Mouse (Mus musculus) macrophage (primary cell): ENCODE data around the gene Mrm1. TPM values are rescaled to one million over a fixed set of nuclear protein-coding genes. Genes with fewer than 3 reads are reported as not detected.

ENCODE experiments used
- H3K27ac ChIP-seq: fragments of 350-480 bp; formaldehyde crosslinking; 2 replicates; pipeline ENCODE4 v1.9.0; 2021
- H3K36me3 ChIP-seq: fragments of 350-480 bp; formaldehyde crosslinking; 2 replicates; pipeline ENCODE4 v1.9.0; 2021; ENCODE audit errors: inconsistent target
- H3K4me3 ChIP-seq: fragments of 350-480 bp; formaldehyde crosslinking; 2 replicates; pipeline ENCODE4 v1.9.0; 2021; ENCODE audit errors: inconsistent target
- H3K79me2 ChIP-seq: fragments of 350-480 bp; formaldehyde crosslinking; 2 replicates; pipeline ENCODE4 v1.9.0; 2021; ENCODE audit errors: inconsistent target
- WGBS: methylation state at CpG from one replicate; pipeline ENCODE4 v1.1.7; 2026; ENCODE audit warnings: inconsistent platforms; ENCODE audit not compliant: missing documents; 5-methylcytosine and 5-hydroxymethylcytosine counted together
- polyA plus RNA-seq: library from polyadenylated mRNA; stranded (reverse); fragments of 250-400 nt; gene quantifications from 3 replicates; pipeline ENCODE4 v1.2.4, GENCODE M21; 2018; ENCODE audit warnings: inconsistent platforms

The Mrm1 gene
- polyA plus RNA-seq, 1 experiment from 2014 or later: 5.6 TPM

- Histone ChIP-seq H3K27ac (no peak overlapping the region), H3K36me3 (peaks cover 13% of the 10 kb centered on the region; the same call in 1 of the 2 replicates), H3K79me2 (peaks cover 14% of the 10 kb centered on the region; the same call in 1 of the 2 replicates), H3K4me3 (no peak overlapping the region)
- WGBS: 90% methylated on average over 10 of the region's 10 CpGs
These were observed 6.0 kb upstream of the Mrm1 start for GRCm38 (mm10) chr11:84825261-84825807.

GRCm38 (mm10) chr11:84823484-84823897 lies 4.2 kb upstream of the Mrm1 start:
- H3K4me3 ChIP-seq: no peak overlapping the region
- 75% methylated on average over 10 of the region's 10 CpGs for WGBS

GRCm38 (mm10) chr11:84822487-84822886 lies 3.2 kb upstream of the Mrm1 start:
- Histone ChIP-seq H3K36me3 (peaks cover 13% of the 10 kb centered on the region; the same call in 1 of the 2 replicates), H3K4me3 (no peak overlapping the region), H3K27ac (no peak overlapping the region), H3K79me2 (peaks cover 5% of the 10 kb centered on the region; the same call in 1 of the 2 replicates)
- WGBS: 92% methylated on average over 5 of the region's 5 CpGs

More at GRCm38 (mm10) chr11:84823484-84823897, 4.2 kb upstream of the Mrm1 start:
- no peak overlapping the region for H3K27ac ChIP-seq
- peaks cover 13% of the 10 kb centered on the region; the same call in 1 of the 2 replicates for H3K36me3 ChIP-seq
- peaks cover 14% of the 10 kb centered on the region; the same call in 1 of the 2 replicates for H3K79me2 ChIP-seq

- 93% methylated on average over 9 of the region's 9 CpGs for WGBS
- H3K36me3 ChIP-seq: peaks cover 13% of the 10 kb centered on the region; the same call in 1 of the 2 replicates
These were observed 1.9 kb upstream of the Mrm1 start for GRCm38 (mm10) chr11:84821131-84821770.

GRCm38 (mm10) chr11:84818085-84818960 lies 992 bp downstream of the Mrm1 start:
- under 1% methylated on average over 39 of the region's 39 CpGs for WGBS
- H3K36me3 ChIP-seq: no peaks in the 10 kb centered on the region; the same call in 1 of the 2 replicates

More at GRCm38 (mm10) chr11:84821131-84821770, 1.9 kb upstream of the Mrm1 start:
- Histone ChIP-seq H3K79me2 (no peaks in the 10 kb centered on the region; the same call in 1 of the 2 replicates), H3K4me3 (no peak overlapping the region), H3K27ac (no peak overlapping the region)

GRCm38 (mm10) chr11:84817362-84817761 lies 2.0 kb downstream of the Mrm1 start:
- Histone ChIP-seq H3K27ac (no peak overlapping the region), H3K36me3 (peaks cover 4% of the 10 kb centered on the region; the same call in 1 of the 2 replicates), H3K79me2 (no peaks in the 10 kb centered on the region), H3K4me3 (no peak overlapping the region)
- WGBS: 92% methylated on average over 6 of the region's 6 CpGs

More at GRCm38 (mm10) chr11:84818085-84818960, 992 bp downstream of the Mrm1 start:
- peak overlapping the region; percentile 57 for H3K27ac ChIP-seq
- no peaks in the 10 kb centered on the region for H3K79me2 ChIP-seq
- peak overlapping the region; percentile 78 for H3K4me3 ChIP-seq

- H3K27ac ChIP-seq: no peak overlapping the region
- WGBS: 57% methylated on average over 13 of the region's 13 CpGs
These were observed 5.4 kb downstream of the Mrm1 start for GRCm38 (mm10) chr11:84813724-84814510.

GRCm38 (mm10) chr11:84804373-84804772 lies 14.9 kb downstream of the Mrm1 start:
- H3K36me3 ChIP-seq: no peaks in the 10 kb centered on the region
- no peaks in the 10 kb centered on the region for H3K79me2 ChIP-seq
- no peak overlapping the region for H3K4me3 ChIP-seq
- H3K27ac ChIP-seq: no peak overlapping the region
- WGBS: 95% methylated on average over 4 of the region's 4 CpGs

More at GRCm38 (mm10) chr11:84813724-84814510, 5.4 kb downstream of the Mrm1 start:
- H3K4me3 ChIP-seq: no peak overlapping the region
- peaks cover 4% of the 10 kb centered on the region; the same call in 1 of the 2 replicates for H3K36me3 ChIP-seq
- H3K79me2 ChIP-seq: no peaks in the 10 kb centered on the region

GRCm38 (mm10) chr11:84797627-84798353 lies 21.5 kb downstream of the Mrm1 start:
- Histone ChIP-seq H3K27ac (no peak overlapping the region), H3K36me3 (no peaks in the 10 kb centered on the region), H3K79me2 (no peaks in the 10 kb centered on the region), H3K4me3 (no peak overlapping the region)
- 25% methylated on average over 21 of the region's 21 CpGs for WGBS

- WGBS: 59% methylated on average over 7 of the region's 10 CpGs
These were observed 22.3 kb downstream of the Mrm1 start for GRCm38 (mm10) chr11:84797026-84797425.

GRCm38 (mm10) chr11:84794496-84795113 lies 24.7 kb downstream of the Mrm1 start:
- Histone ChIP-seq H3K36me3 (no peaks in the 10 kb centered on the region), H3K4me3 (no peak overlapping the region), H3K27ac (no peak overlapping the region), H3K79me2 (no peaks in the 10 kb centered on the region)
- 17% methylated on average over 17 of the region's 17 CpGs for WGBS

More at GRCm38 (mm10) chr11:84797026-84797425, 22.3 kb downstream of the Mrm1 start:
- no peaks in the 10 kb centered on the region for H3K79me2 ChIP-seq
- H3K27ac ChIP-seq: no peak overlapping the region
- H3K4me3 ChIP-seq: no peak overlapping the region
- H3K36me3 ChIP-seq: no peaks in the 10 kb centered on the region

- Histone ChIP-seq H3K36me3 (no peaks in the 10 kb centered on the region), H3K4me3 (no peak overlapping the region), H3K27ac (no peak overlapping the region), H3K79me2 (no peaks in the 10 kb centered on the region)
These were observed 25.8 kb downstream of the Mrm1 start for GRCm38 (mm10) chr11:84793545-84793944.

GRCm38 (mm10) chr11:84790383-84790782 lies 28.9 kb downstream of the Mrm1 start:
- H3K36me3 ChIP-seq: no peaks in the 10 kb centered on the region
- no peaks in the 10 kb centered on the region for H3K79me2 ChIP-seq
- H3K4me3 ChIP-seq: no peak overlapping the region
- no peak overlapping the region for H3K27ac ChIP-seq
- WGBS: 70% methylated on average over 6 of the region's 6 CpGs
